Mouse (Mus musculus): ENCODE measurements around the gene Bahcc1.

DNA sequence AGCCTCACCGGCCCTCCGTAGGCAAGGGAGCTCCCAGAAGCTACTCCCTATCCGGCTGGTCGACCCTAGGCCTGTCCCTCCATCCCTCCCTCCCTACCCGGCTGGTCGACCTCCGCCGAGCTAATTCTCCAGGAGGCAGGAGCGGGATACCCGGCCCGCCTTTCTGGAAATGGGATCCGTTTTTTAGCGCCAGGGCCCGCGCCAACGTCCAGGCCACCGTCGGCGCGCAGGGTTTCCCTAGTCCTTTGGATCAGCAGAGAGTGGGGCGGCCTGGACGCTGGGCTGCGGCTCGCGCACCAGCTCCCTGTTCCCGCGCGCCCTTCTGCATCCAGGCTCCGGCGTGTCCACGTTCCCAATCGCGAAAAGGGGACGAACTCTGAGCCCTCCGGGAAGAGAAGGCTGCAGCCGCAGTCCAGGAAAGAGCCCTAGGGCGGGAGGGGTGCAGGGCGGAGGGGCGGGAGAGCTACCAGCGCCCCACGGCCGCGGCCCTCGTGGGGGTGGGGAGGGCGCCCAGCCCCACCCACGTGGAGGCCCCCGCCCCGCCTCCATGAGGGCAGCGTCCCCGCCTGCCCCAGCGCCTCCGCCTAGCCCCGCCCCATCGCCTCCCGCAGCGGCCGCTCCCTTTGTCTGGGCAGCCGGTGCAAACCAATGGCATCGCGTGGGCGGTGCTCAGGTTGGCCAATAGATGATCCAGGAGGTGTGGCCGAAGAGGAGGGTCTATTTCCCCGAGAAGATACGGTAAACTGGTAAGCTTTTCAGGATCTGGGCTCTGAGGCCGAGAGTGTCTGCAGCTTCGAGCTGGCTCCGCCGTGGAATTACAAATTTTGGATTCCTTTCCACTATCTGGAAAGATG lies 43.1 kb upstream of the Bahcc1 start:
- no peak for TF ChIP-seq CTCF (IDR thresholded peaks at IDR 0.05; ENCODE audit: low read depth, low read length)
- peak; percentile 92 for TF ChIP-seq POLR2A (IDR thresholded peaks at IDR 0.05; ENCODE audit: extremely low read depth, insufficient read depth, low read length)

All from liver, adult 2 months (tissue).